Mouse (Mus musculus) adipocyte (in vitro differentiated cells): ENCODE measurements at regions not wholly inside any gene's neighbourhood (a gene's known extent, or its start where the extent isn't known, plus 50 kb on each side); places are given as distances from the start of the nearest gene placed in this dataset.

Source experiments
- DNase-seq: peaks from one replicate; pipeline ENCODE4 v3.0.0-alpha.2; 2016; ENCODE audit warnings: low spot score

DNA sequence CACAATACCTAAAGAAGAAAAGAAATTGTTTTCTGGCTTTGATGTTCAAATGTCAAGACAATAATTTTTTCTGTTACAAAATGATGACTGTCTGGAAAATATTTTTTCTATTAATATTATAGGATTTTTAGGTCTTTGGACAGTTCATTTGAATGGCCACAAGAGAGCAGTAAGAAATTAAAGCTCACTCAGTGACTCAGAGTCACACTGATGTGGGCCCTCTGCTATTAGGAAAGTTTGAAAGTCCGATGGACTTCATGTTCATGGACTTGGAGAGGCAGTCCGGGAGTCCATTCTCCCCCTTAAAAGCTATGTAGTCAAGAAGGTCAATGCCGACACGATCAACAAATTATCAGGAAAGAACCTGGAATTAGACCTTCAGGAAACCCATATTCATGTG, 657.0 kb downstream of the Mecom start:
- DNase-seq, result peak; percentile 53

DNA sequence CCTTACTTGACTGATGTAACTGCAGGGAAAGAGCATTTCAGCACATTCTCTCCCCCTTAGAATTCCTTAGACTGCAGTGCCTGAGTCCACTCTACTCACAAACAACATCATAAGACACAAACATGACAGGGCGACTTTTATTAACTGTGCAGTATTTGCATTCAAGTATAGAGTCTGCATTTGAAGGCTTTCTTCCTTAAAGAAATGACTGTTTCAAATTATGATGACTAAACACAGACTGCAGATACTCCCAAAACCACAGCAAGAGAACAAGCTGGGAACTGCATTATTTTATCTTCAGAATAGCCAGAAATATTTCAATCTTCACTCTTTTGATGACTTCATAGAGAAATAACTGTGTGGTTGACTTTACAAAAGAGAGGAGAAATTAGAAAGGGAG, 657.5 kb downstream of the Mecom start:
- no peak for DNase-seq

DNA sequence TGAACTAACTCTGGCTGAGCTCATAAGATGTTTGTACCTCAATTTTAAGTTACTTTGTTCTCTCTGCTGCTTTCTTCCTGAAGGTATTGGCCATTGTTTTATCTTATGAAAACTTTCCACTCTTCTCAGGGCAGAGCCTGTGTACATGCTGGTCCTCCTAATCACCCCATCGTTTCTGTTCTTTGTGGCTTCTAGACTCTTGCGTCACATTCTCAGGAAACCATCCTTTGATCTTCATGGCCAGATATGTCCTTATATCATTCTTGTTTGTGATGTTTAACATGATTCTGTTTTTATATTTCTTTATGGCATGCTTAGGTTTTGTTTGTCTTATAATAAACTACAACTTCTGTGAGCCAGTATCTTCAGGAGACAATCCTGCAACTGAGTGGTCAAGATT, 658.2 kb downstream of the Mecom start:
- no peak for DNase-seq

DNA sequence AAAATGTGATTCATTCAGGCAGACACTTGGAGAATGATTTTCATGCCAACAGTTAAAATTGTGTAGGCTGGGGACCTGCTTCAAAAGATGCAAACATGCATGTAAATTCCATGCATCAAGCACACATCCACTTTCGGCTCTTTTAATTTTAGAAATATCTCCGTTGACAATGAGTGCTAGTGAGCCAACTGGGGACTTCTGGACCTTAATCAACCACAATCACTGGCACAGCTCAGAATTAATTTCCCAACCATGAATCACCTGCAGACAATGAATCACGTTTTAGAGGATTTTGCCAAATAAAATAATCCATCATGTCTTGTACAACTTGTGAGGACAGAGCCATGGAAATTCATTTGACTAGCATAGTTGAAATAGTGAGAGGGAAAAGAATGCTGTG, 667.8 kb downstream of the Mecom start:
- DNase-seq, result peak; percentile 4

DNA sequence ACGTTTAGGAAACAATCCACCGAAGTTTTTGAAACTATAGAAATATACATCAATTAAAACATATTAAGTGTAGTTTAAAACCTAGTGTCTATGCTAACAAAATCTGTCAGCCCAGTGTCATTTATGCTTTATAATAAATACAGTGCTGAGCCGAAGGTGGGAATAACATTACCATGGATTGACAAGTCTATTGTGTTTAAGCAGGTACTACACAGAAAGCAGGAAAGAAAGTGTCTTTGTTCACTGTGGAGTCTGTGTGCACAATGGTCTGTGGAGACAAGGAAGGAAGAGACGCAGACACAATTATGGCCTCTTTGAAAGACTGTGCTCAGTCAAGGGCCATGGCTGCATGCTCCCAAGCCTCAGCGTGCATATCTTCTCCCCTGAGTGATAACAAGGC, 672.0 kb downstream of the Mecom start:
- no peak for DNase-seq

DNA sequence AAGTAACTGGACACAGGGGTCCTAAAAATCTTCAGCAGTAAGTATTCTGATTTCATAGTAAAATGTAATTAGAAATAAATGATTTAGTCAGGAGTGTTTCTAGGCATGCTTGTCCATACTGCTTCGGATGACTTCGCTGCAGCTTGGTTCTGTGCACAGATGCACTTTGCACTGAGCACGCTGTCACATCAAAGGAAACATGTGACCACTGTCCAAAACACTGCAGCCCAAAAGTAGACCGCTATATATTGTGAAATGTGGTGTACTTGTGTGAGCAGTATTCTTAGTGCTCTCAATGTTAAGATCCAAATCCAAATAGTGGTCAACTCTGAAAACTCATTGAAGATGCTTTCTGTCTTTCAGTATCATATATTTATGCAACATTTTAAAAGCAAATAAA, 685.4 kb downstream of the Mecom start:
- no peak for DNase-seq

DNA sequence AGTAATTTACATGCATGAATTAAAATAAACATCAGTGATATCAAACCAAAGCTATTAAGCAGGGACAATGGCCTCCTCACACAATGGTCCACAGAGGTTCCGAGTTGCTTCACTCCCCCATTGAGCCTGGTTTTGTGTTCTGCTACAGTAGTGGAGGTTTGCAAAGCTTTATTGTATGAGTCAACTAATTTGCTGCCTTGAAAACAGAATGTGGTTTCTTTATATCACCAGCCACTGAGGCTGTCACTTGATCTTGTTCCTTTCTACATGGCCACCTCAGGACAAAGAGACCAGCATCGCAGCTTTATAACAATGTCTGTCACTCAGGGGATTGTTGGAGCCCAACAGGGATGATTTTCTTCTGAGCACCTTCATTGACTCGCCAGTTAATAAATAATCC, 695.3 kb downstream of the Mecom start:
- no peak for DNase-seq

DNA sequence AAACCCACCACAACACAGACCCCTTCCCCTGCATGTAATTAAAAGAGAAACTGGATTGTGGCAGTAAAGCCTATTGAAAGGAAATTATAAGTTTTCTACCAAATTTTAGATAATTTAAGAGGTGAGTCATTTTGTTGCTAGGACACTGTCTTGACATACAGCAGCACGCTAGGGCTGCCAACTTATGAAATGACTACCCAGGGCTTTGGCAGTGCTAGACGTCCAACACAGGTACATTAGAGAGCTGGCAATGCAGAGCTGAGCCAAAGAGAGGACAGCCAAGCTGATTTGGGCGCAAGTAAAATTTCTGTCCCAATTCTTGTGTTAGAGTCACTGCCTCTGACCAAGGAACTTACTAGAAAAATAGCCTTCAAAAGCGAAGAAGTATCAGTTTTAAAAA, 712.4 kb downstream of the Mecom start:
- DNase-seq, result no peak

DNA sequence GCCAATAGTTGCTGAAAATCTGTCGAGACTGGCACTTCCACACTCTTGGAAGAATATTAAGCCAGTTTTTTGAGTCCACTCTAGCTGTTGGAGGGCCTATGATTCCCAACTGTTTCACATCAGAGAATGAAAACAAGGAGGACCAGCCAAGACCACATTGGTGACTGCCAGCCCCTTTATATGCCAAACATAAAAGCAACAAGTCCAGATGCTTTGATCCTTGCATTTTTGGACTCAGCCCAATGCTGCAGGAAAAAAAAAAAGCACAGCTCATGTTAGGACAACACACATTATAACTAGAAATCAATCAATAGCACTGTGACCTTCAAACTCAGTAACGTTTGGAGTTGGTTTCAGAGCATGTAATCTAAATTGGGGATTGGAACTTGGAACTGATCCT, 712.9 kb downstream of the Mecom start:
- DNase-seq, result no peak

DNA sequence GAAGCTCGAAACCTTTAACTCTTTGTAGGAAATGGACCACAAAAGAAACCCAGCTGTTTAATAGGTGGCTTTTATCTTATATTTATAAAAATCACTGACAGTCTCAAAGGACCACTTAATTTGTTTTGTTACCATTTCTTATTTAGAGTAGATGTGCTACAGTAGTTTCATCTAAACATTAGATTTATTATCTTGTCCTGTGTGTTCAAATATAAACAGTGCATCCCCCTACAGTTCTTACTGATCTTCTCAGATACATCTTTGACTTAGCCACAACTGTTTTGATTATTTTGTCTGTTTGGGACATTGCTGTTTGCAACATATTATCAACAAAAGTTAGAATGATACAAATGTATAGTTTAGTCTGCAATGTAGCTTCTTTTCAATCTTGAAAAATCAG, 716.5 kb downstream of the Mecom start:
- DNase-seq, result no peak

DNA sequence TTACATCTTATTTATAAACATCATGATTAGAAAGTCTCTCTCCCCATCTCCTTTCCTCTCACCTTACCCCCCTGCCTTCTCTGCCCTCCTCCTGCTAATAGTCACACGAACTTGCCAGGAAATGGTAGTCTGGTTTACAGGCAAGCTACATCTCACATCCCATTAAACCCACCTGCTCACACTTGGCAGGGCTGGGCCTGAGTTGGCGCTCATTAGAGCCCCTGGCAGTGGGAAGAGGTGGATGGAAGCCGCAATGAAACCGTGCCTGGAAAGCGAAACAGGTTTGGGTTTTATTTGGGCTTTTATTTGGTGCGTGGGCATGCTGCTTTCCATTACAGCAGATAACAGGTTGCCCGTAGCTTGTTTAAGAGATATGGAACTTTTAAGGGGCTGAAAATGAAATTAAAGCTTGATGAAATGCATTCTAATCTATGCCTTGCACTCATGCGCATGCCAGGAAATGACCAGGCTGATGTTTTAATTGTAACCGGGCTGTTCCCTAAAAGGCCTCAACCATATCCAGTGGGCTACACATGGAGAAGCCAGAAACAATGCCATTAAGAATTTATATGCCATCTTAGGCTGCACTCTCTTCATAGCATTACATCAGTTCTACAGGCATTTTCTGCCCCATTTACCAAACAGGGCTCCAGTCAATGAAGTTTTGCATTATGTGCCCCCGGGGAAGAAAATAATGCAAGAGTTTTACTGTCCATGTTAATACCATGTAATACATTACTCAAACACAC, 725.0 kb downstream of the Mecom start:
- no peak for DNase-seq

DNA sequence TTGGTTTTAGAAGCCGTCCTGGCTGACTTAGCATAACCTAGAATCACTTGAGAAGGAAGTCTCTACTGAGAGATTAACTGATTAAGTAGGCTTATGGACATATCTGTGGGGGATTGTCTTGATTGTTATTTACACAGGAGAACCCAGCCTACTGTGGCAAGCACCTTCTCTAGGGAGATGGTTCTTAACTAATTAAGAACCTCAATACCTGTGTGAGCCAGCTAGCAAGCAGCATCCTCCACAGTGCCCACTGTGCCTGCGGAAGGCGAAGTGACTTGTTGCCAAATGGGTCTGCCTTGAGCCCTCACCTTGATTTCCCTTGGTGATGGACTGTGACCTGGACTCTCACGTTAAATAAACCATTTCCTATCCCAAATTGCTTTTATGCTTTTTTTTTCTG, 730.8 kb downstream of the Mecom start:
- DNase-seq, result no peak

DNA sequence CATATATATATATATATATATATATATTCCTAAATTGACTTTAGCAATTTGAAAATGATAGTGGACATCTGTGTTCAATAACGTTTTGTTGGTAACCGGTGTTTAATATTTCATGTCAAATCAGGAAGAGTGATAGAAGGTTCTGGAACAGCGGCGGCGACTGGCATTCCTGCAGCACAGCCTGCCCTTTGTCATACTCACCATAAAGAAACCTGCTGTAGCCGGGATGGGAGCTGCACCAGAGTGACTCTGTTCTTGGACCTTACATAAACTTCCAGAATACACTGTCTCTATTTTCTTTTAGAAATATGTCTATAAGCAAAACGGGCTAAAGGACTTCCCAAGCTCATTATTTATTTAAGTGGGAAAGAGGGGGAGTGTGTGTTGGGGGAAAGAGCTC, 731.5 kb downstream of the Egfem1 start:
- no peak for DNase-seq

DNA sequence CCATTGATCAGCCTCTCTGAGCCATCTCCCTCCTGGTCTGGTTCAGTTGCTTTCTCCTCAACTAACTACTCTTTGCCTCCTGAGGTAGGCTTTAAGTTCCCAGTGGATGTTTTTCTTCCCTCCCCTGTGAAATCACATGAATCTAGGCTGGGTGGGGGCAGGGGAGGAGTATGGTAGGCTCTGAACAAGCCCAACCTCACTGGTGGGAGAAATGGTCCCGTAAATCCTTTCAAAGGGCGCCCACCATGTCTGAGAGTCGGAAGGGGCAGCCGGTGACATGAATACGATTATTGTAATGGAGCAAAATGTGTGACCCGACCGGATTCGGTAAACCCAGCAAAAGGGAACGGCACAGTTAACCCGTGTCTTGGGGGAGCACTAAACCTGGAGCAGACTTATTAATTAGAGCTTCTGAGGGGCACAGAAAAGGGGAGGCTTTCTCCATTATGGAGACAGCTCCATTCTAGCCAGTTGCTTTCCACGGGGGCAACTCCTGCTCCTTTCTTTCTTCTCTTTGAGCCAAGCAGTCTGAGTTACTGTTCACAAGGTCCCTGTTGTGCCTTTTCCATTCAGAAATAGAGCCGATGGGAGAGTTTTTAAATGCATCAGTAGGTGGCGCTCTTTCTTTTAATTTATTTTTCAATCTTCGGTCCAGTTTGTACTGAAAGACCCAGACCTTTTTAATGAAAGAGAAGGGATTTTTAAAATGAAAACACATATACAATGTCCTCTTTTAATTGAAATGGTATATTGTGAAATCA, 730.8 kb downstream of the Egfem1 start:
- DNase-seq, result peak; percentile 72

DNA sequence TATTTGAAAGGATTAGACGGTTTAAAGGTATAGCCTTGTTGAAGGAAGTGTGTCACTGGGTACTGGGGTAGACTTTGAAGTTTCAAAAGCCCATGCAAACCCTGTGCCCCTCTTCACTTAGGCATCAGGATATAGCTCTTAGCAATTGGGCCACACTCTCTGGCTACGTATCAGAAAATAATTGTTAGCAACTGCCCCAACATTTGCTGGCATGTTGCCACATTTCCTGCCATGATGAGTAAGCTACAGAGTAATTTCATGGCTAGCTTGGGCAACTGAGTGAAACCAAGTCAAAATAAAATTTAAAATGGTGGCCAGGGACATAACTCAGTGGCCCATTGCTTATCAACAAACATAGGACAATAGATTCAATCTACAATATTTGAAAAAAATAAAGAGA, 724.2 kb downstream of the Egfem1 start:
- DNase-seq, result peak; percentile 10

DNA sequence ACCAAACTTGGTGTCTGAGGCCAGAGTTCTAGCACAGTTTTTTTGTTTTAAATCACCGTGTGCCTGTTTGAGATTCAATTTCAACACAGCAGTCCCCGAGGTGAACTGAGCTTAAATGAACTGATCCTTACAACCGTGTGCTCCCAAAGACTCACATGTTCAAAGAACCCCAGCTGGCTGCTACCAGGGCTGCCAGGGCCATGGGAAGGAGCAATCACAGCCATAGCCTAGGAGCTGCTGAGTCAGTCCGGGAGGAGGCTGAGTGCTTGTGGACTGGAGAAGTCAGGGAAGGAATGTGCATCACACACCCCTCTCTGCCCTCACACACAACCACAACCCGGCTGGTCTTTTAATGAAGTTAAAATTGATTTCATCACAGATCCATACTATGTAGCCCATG, 721.6 kb downstream of the Egfem1 start:
- DNase-seq, result no peak

DNA sequence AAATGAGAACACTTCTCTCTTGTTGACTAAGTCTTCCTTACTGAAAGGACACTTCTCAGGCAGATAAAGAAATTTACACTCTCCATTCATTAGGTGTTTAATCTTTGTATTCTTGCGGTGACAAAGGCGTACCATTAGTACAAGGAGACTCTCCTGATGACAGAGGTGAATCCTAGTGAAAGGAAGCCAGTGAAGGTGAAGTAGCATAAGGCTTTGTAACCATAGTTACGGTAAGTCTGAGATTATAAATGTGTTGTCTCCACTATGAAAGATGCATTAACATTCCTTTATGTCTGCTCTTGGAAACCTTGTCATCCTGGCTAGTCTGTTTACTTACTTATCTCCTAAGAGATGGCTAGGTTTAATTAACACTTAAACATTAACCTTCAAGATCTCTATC, 719.3 kb downstream of the Egfem1 start:
- no peak for DNase-seq

DNA sequence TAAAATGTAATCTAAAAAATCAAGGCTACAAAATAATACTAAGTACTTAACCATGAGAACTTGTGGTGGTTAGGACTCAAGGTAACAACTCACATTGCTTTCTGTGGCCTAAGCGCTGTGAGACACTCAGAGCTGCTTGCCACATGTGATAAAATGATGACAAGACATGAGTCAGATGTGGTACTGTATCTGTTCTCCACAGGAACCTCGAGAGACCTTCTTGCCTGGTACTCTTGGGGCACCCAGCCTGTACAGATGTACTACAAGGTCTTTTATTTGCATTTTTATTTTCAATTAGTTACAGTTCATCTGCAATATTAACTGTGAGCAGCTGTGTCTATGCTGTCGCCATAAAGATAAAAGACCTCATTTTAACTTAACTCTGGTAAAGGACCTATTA, 692.5 kb downstream of the Egfem1 start:
- DNase-seq, result no peak

DNA sequence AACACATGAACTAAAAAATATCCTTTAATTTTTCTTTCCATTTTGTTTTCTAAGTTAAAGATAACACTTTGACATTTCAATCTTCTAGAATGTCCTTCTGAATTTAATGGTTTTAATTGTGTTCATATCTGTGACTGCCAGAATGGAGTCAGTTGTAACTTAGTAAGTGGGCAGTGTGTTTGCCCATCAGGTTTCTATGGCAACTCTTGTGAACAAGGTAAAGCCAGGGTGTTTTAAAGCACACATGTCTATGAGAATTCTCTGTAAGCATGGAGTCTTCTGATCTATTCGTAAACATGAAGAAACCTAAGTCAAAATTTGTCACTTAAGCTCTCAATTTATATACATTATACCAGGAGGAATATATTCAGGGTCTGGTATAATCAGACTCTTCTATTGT, 689.4 kb downstream of the Egfem1 start:
- DNase-seq, result no peak

DNA sequence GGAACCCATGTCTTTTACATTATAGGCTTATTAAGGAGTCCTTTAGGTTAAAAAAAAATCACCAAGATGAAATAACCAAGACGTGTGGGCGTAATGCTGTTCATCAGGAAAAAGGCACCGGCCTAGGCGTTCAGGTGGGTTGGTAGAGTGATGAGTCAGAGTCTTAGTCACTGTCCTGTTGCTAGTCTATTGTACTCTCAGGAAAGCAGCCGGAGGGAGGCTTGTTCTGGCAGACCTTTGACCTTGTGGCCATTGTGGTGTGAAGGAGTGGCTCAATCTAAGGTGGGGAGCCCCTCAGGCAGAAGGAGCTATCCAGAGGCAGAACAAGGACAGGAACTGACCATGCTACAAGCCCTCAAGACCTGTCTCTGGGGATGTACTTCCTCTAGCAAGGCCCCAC, 686.8 kb downstream of the Egfem1 start:
- no peak for DNase-seq

DNA sequence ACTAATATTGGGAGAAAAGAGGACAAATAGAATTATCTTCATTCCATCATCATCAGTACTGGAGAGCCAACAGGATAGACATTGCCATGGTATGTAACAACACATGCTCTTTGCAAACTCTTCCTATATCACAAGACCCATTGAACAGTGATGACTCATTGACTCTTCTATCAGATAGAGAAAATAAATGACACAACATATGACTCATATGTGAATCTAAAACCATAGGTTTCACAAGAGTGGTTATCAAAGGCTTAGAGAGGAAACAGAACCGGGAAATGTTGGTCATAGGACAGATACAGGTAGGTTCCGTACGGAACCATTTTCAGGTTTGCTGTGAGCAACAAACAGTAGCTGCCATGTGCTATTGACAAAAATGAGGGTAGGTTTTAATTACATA, 682.2 kb downstream of the Egfem1 start:
- DNase-seq, result no peak

DNA sequence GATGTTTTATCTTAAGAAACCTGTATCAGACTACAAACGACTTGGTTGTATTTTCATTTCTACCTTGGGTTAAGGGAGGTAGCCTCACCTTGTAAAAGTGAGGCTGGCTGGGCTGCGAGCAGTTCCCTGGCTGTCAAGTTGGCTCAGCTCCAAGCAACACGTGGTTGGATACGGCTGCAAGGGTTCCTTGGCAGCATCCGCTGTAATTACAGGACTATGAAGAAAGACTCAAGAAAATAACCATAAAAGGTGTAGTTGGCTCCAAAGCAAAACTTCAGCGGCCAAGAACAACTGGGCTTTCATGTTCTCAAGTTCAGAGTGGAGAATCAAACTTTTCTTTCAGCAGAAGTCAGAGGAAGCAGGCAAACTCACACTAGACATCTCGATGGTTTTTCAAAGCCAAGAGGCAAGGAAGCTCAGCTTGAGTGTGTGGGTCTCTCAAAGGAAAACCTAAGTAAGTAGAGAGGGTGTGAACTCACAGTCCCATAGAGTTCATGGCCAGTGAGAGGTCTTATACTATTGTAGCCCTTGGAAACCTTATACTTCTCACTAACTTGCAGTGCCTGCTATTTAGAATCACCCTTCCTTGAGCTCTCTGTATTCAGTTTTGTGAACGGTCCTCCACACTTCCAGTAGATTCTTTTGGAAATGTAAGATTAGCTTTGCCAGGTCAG, 676.1 kb downstream of the Egfem1 start:
- DNase-seq, result peak; percentile 19
